Mouse (Mus musculus) stomach, postnatal 0 days (tissue): Measurements from ENCODE around the gene Gm5294.
A peak's percentile ranks its signal among the peaks of the same experiment; 100 is the strongest.

Source experiments
- CTCF ChIP-seq: IDR thresholded peaks from 2 replicates; pipeline ENCODE4 v1.5.1; 2016; ENCODE audit warnings: antibody characterized with exemption, low read depth, mild to moderate bottlenecking, moderate library complexity
- EP300 ChIP-seq: optimal IDR thresholded peaks from 2 replicates; pipeline ENCODE3; 2016; ENCODE audit warnings: antibody characterized with exemption

DNA sequence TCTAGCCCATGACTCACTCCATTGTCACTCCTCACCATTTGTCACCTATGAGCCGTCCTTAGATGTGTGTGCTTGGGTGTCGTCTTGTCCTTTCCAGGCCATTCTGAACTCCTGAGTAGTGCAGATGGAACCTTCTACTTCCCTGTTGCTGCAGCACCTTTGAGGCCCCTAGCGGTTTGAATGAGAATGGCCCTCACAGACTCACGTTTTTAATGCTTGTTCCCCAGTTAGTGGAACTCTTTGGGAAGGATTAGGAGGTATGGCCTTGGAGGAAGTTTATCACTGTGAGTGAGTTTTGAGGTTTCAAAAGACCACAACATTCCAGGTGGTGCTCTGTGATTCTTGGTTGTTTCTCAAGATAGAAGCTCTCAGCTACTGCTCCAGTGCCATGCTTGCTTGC, 32.3 kb downstream of the Gm5294 start:
- peak; percentile 19; the same call in 1 of the 2 replicates for TF ChIP-seq CTCF
- no peak for TF ChIP-seq EP300
